Mouse (Mus musculus) gastrocnemius, postnatal 36 days (tissue): ENCODE measurements around the gene Olfr1467. TPM values are rescaled to one million over a fixed set of nuclear protein-coding genes. Genes with fewer than 3 reads are reported as not detected.

Experiments
- DNase-seq, 2 experiments: peaks; one replicate each; pipeline ENCODE4 v3.0.0; 2022
- intact Hi-C: fragments of 180-260 bp; cut with DNase I; formaldehyde crosslinking; loops from one replicate; pipeline ENCODE4 v1.15.1; 2025
- long read RNA-seq, 2 experiments: library from polyadenylated mRNA; stranded (forward); transcript quantifications; one replicate each; pipeline ENCODE4 v2.0.0; 2021
- total RNA-seq, 2 experiments: library from RNA; stranded (reverse); gene quantifications; 2 replicates each; pipeline ENCODE4 v1.2.3; 2021

The Olfr1467 gene
- not detected for total RNA-seq
- long read RNA-seq, experiment 1, result 0 reads
- long read RNA-seq, experiment 2, result 0 reads

GRCm38 (mm10) chr19:13361936-13362335 lies at the start of gene Olfr1467:
Gene Olfr1467, plus strand, starts transcription at chr19:13362236.
- DNase-seq, result no peak
- intact Hi-C loops, result no loop called here

DNA sequence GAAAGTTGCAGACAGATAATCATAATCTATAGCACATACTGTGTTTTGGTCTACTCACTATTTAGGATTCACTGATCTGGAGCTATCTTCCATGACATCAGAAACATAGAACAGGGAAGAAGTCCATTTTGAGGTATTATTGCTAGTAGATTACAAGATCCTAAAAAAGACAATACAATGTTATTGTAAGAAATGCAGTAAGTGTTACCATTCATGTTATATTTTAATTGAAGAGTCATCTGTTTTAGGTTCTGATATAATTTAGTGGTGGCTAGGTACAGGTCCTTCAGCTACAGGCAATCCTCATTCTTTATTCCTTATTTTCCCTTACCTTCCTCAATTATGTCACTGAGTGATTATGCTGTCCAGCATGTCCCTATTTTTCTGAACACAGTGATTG lies 46.6 kb upstream of the Olfr1467 start, which contains the start of gene Olfr1465:
Gene Olfr1465, minus strand, starts transcription at position 101 of the 400 bp plus-strand sequence.
- DNase-seq, result no peak
- intact Hi-C loops, result no loop called here

GRCm38 (mm10) chr19:13338562-13338961 lies 23.5 kb upstream of the Olfr1467 start, which contains the start of gene Olfr1466:
Gene Olfr1466, plus strand, starts transcription at chr19:13338862.
- no peak for DNase-seq
- intact Hi-C loops, result no loop called here

- intact Hi-C loops, result no loop called here
- no peak for DNase-seq
Observed at GRCm38 (mm10) chr19:13407549-13407948, 45.5 kb downstream of the Olfr1467 start, which contains the start of gene Olfr1469. Gene Olfr1469, plus strand, starts transcription at chr19:13407849.

Other genes starting within 250 kb of the Olfr1467 start
- not detected for gene Olfr1459, start 212.7 kb upstream of the Olfr1467 start, total RNA-seq
- gene Olfr1461, start 199.2 kb upstream of the Olfr1467 start, total RNA-seq, result not detected
- gene Olfr1462, start 176.5 kb upstream of the Olfr1467 start, total RNA-seq, result not detected
- not detected for gene Olfr1463, start 130.9 kb upstream of the Olfr1467 start, total RNA-seq
- gene Olfr1465, start 46.7 kb upstream of the Olfr1467 start, total RNA-seq, result not detected
- not detected for gene Olfr1466, start 23.4 kb upstream of the Olfr1467 start, total RNA-seq
- not detected for gene Olfr1469, start 45.6 kb downstream of the Olfr1467 start, total RNA-seq
- gene Olfr1471, start 81.2 kb downstream of the Olfr1467 start, total RNA-seq, result not detected
- gene Olfr1472, start 93.8 kb downstream of the Olfr1467 start, total RNA-seq, result not detected
- not detected for gene Olfr1474, start 107.3 kb downstream of the Olfr1467 start, total RNA-seq
- not detected for gene Olfr1475, start 118.0 kb downstream of the Olfr1467 start, total RNA-seq
- gene Olfr1477, start 138.3 kb downstream of the Olfr1467 start, total RNA-seq, result not detected
- not detected for gene Olfr1480, start 165.7 kb downstream of the Olfr1467 start, total RNA-seq
- not detected for gene Olfr1484, start 221.3 kb downstream of the Olfr1467 start, total RNA-seq